Mouse (Mus musculus): ENCODE data around the gene Lsm12.

Lsm12 gene

GRCm38 (mm10) chr11:102184646-102185495, at the start of gene Lsm12:
Gene Lsm12 (minus strand): TSS chr11:102185296.
- DNase-seq (ENCODE audit: low read depth) = peak; percentile 92

DNA sequence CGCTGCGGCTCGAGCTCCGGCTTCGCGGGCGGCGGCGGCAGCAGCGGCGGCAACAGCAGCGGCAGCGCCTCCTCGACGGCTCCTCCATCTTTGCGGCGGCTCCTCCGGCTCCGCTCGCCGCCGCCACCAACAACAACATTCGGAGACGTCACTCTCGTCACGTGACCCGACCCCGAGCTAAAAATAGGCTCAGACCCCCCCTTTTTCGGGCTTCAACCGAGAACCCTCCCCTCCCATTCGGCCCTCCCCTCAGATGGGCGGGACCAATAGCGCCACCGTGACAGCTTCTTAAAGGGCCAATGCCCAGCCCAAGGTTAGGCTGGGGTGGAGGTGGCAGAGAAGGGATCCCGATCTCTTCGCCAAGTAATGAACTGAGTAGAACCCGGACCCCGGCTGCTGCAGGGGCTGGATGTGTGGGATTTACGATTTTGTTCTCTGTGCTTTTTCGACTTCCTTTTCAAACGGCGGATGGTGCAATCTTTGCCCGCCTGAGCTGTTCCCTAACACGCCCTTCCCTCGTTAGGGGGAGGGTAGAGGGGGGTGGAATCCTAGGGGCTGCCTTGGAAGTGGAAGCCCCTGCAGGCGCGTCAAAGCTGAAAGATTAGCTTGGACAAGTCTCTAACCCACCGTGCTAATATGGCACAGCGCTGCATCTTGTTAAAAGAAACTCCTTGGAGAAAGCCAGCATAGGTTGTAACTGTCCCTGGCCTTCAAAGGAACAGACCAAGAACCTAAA, 45.1 kb upstream of the Lsm12 start, which contains the start of gene Hdac5:
TSS of gene Hdac5 (minus strand) at position 161 of the 736 bp plus-strand sequence.
- peak; percentile 99 for DNase-seq (ENCODE audit: low read depth)

- DNase-seq (ENCODE audit: low read depth) = no peak
These were observed 44.3 kb upstream of the Lsm12 start for GRCm38 (mm10) chr11:102229331-102229953.

DNA sequence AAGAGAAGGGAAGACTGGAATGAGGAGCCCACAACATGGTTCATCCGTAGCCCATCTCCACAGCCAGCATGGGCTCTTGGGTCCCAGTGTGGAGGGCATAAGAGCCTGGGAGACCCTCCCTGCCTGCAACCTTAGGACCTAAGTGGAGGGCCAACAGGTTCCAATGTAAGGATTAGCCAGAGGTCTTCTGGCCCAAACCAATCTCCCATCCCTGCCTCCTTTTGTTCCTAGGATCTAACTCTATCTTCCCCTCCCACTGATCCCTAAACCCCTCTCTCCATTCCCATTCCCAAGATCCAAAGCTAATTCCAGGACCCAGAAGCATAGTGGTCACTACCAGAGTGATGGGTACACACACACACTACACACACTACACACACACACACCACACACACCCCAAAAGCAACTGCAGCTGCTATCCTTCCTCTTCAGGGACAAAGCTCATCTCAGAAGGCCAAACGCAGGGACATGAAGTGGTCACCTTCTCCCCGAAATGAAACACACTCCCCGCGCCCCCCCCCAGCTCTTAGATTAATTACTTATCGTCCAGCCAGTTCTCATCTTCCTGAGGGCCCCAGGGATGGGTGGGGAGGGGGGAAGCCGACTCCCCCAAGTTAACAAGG, 43.7 kb upstream of the Lsm12 start:
- DNase-seq (ENCODE audit: low read depth) = no peak

GRCm38 (mm10) chr11:102228191-102228545, 43.1 kb upstream of the Lsm12 start:
- DNase-seq (ENCODE audit: low read depth) = no peak

GRCm38 (mm10) chr11:102227270-102228190, 42.4 kb upstream of the Lsm12 start:
- DNase-seq (ENCODE audit: low read depth) = no peak

GRCm38 (mm10) chr11:102226067-102226978, 41.2 kb upstream of the Lsm12 start:
- DNase-seq (ENCODE audit: low read depth) = no peak

DNA sequence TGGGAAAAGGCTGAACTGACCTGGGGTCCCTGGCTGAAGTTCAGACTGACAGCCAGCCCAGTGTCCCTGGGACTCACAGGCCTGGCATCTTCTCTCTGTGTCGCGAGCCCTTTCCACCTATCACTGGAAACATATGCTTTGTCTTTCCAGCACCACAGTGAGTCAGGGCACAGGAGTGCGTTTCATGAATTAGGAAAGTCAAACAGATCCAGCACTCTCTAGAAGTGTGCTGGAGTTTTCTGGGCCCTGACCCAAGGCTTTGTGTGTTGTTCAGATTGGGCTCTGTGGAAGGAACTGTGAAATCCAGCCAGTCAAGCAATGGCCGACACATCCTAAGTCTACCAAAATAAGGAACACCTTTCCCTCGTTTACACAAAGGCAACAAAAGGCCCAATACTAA, 40.1 kb upstream of the Lsm12 start:
- DNase-seq (ENCODE audit: low read depth) = no peak

DNA sequence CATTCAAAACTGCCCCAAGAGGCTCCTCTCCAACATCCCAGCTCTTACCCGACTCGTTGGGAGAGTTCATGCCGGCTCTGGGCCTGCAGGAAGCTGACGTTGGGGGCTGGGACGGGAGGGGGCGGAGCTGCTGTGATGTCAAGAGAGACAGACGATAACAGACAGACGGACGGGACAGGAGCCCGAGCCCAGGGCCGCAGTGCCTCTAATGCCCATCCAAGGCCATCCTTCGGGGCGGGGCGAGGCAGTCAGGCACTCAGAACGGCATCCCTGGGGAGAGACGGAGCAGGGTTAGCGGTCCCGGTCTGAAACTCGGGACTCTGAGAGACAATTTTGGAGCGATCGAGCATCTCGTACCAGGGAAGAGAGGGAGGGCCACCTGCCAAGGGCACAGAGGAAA, 39.6 kb upstream of the Lsm12 start:
- DNase-seq (ENCODE audit: low read depth) = no peak

DNA sequence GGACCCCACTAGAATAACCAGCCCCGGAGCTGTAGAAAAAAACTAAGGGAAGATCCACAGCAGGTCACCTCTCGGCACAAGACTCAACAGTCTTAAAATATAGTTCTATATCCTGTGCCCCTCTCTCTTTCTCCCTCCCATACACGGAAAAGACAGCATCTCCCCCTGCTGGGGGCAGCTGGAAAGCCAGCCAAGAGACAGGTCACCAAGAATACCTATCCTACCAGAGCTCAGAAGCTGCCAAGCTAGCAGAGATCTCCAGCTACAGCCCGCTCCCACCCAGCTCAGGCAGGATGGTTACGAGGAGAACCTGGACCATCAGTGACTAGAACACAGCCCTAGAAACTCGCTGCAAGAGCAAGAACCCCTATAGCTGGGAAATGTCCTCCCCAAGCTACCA, 38.1 kb upstream of the Lsm12 start:
- DNase-seq (ENCODE audit: low read depth) = peak; percentile 79

- no peak for DNase-seq (ENCODE audit: low read depth)
These were observed 36.9 kb upstream of the Lsm12 start for GRCm38 (mm10) chr11:102221954-102222351.

GRCm38 (mm10) chr11:102221243-102221953, 36.3 kb upstream of the Lsm12 start:
- no peak for DNase-seq (ENCODE audit: low read depth)

DNA sequence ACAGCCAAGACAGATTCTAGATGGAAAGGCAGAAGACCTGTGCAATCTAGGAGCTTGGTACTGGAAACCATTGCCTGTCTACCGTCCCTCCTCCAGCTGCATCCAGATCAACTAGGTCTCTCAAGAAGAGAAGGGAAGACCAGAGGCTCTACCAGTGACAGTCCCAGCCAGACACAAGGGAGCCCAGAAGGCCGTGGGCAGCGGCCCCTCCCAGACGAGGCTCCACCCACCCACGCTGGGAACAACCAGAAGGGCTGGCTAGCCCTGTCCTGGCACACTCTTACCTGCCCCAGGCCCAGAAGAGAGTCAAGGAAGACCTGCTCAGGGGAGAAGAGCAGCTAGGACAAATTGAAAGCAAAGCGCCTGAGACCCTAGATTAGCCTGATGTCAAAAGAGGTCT, 35.4 kb upstream of the Lsm12 start:
- DNase-seq (ENCODE audit: low read depth) = no peak

DNA sequence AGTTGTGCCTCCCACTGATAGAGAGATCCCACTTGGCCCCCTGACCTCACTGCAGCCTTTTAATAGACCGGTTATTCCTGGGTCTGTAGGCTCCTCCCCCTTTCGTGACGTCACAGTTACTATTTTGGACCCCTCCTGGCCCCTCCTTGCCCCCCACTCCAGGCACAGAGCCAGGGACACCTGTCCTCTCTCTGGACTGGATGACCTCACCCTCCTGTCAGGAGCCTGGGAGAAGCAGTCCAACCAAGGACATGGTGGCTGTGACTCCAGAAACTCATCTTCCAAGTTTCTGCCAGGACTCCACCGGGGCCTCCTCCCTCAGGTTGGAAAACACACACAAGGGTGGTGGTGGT, 34.9 kb upstream of the Lsm12 start:
- no peak for DNase-seq (ENCODE audit: low read depth)

DNA sequence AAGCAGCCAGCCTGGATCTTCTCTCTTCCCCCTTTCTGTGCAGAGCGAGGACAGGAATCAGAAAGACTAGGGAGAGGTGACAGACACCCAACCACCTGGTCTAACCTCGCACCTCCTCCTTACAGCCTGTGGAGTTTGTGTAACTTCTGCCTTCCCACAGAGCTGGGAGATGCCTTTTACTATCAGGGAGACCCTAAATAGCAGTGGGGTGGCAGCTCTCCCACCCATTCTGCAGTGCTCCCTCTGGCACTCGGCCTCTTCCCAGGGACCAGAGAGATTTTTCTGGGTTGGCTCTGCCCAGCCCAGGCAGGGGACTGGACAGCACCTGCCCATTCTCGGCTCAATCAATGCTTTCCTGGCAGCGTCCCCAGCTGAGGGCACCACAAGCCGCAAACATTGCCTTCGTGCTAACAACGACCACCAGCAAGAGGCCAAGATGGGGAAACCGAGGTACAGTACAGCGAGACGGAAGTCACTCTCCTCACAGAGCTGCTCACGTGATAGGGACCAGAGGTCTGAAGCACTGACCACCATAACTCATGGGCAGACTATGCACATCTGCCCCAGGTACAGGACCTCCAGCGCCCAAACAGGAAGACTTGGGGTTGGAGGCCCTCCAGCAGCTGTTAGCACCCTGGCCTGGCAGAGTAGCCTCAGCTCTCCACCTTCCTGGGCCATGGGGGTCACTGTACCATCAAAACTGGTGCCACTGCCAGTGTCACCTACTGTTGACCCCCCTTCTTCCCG, 34.3 kb upstream of the Lsm12 start:
- DNase-seq (ENCODE audit: low read depth) = no peak

DNA sequence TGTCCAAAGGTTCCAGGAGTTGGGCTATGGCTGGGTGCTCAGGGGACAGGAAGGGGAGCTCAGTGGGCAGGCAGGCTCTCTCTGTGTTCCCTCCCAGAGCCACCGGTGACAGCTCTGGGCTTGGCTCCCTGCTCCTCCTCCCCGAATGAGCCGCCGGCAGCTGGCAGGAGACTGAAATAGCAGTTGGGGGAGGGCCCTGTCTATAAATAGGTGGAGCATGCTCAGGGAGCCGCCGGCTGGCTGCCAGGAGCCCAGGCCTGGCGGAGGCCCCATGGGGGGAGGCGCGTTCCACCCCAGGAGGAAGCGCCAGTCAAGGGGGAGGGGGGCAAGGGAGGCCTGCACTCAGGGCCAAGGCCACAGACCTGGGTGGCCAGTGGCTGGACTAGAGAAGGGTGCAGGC, 33.7 kb upstream of the Lsm12 start:
- peak; percentile 77 for DNase-seq (ENCODE audit: low read depth)

DNA sequence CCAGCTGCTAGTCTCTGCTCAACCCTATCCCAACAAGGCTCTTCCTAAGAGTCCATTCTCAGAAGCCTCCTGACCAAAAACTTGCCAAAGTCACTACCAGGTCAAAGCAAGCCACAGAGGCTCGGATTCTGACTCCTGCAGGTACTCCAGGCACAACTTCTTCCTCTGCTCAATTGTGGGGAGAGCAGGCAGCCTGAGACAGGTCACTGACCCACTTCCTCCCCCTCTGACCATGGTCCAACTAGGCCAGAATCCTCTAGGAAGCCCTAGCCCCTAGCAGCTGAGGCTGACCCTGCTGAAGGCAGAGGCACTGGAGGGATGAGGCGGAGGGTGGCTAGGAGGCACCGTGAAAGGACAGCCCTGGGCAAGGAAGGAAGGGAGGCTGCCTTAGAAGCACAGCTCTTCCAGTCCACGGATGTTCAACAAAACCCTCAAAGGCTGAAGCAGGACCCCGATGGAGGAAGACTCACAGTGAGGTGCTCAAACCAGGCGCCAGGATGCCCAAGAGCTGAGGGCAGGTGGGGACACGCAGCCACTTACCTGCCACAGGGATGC, 32.9 kb upstream of the Lsm12 start:
- DNase-seq (ENCODE audit: low read depth) = no peak

DNA sequence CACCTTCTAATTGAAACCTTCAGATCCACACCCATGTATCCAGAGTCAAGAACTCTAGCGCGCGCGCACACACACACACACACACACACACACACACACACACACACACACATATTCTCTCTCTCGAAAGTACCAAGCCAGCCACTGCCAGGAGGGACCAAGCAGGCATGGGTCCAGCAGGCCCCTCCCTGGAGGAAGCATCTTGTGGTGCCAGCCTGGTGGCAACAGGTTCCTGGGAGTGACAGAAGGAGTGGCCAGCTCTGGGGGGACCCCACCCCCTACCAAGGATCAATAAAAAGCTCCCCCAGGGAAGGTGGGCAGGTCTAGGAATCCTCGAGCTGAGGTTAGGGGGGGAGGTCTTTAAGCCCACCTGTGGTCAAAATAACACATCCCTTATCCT, 32.3 kb upstream of the Lsm12 start:
- DNase-seq (ENCODE audit: low read depth) = no peak

DNA sequence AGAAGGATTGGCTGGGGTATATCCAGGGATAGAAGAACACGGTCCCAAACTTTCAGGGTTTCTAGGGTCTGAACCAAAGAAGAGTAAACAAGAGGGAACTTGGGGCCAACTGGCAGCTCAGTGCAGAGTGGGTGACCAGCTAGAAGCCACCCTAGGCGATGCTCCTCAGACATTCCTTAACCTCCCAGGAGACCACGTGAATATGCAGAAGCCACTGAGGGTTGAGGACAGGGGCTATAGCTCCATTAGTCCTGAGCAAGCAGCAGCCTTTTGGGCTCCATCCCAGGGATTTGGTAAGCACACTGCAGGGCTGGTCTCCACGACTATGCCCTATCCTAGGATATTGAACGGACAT, 31.8 kb upstream of the Lsm12 start:
- DNase-seq (ENCODE audit: low read depth) = no peak
